Mouse (Mus musculus) liver, embryonic 13.5 days (tissue): ENCODE measurements around the gene Ube4a. TPM values are rescaled to one million over a fixed set of nuclear protein-coding genes. Genes with fewer than 3 reads are reported as not detected.

ENCODE experiments used
- ATAC-seq: fragments of 200-750 bp; cut with Nextera tagmentation; 2 replicates; pipeline ENCODE4 v1.8.0; 2017; ENCODE audit warnings: low read depth, mild to moderate bottlenecking, moderate number of reproducible peaks, moderate library complexity
- DNase-seq: peaks from one replicate; pipeline ENCODE4 v3.0.0; 2022
- H3K27ac ChIP-seq: fragments of 300-500 bp; sonication (generic); 2 replicates; pipeline ENCODE4 v1.5.1; 2015; ENCODE audit warnings: moderate library complexity, mild to moderate bottlenecking, inconsistent platforms
- H3K27me3 ChIP-seq: fragments of 300-500 bp; sonication (generic); 2 replicates; pipeline ENCODE4 v1.6.1; 2015; ENCODE audit warnings: mild to moderate bottlenecking, inconsistent platforms
- H3K36me3 ChIP-seq: fragments of 300-500 bp; sonication (generic); 2 replicates; pipeline ENCODE4 v1.6.1; 2015; ENCODE audit warnings: mild to moderate bottlenecking, inconsistent platforms
- H3K4me1 ChIP-seq: fragments of 300-500 bp; sonication (generic); replicated peaks from 2 replicates; pipeline ENCODE4 v1.6.1; 2015; ENCODE audit warnings: inconsistent platforms
- H3K4me2 ChIP-seq: fragments of 300-500 bp; sonication (generic); 2 replicates; pipeline ENCODE4 v1.6.1; 2015; ENCODE audit warnings: inconsistent platforms, mild to moderate bottlenecking, moderate library complexity
- H3K4me3 ChIP-seq: fragments of 300-500 bp; sonication (generic); replicated peaks from 2 replicates; pipeline ENCODE4 v1.5.1; 2015; ENCODE audit warnings: mild to moderate bottlenecking, inconsistent platforms
- H3K9ac ChIP-seq: fragments of 300-500 bp; sonication (generic); 2 replicates; pipeline ENCODE4 v1.6.1; 2015; ENCODE audit warnings: mild to moderate bottlenecking, inconsistent platforms
- H3K9me3 ChIP-seq: fragments of 300-500 bp; sonication (generic); replicated peaks from 2 replicates; pipeline ENCODE4 v1.6.1; 2016; ENCODE audit warnings: inconsistent platforms
- WGBS: fragments of 180-500 bp; shearing (Covaris S2); methylation state at CpG from one replicate; pipeline ENCODE4 v1.1.7; 2015; ENCODE audit not compliant: insufficient replicate concordance; 5-methylcytosine and 5-hydroxymethylcytosine counted together
- polyA plus RNA-seq: library from polyadenylated mRNA; unstranded; fragments of >200 nt; fragmentation: Nextera tagmentation; extraction: Ambion mirVana; gene quantifications from 2 replicates; pipeline ENCODE4 v1.2.1, GENCODE M21; 2015

The Ube4a gene
- polyA plus RNA-seq, 1 experiment from 2014 or later = 10.5 TPM

GRCm38 (mm10) chr9:44880309-44881081, 84.9 kb downstream of the Ube4a start:
- Histone ChIP-seq H3K4me2 (peak overlapping the region; percentile 99), H3K36me3 (peaks cover 13% of the 10 kb centered on the region), H3K9ac (peak overlapping the region; percentile 93), H3K27ac (peak overlapping the region; percentile 88), H3K4me1 (peaks cover 61% of the 10 kb centered on the region), H3K4me3 (peak overlapping the region; percentile 97), H3K9me3 (no peaks in the 10 kb centered on the region), H3K27me3 (peaks cover 11% of the 10 kb centered on the region)
- ATAC-seq (peak; percentile 41), DNase-seq (peak; percentile 3)
- under 1% methylated on average over 43 of the region's 44 CpGs for WGBS

GRCm38 (mm10) chr9:44879694-44880271, 85.6 kb downstream of the Ube4a start:
- DNase-seq = peak; percentile 18
- no peak for ATAC-seq

GRCm38 (mm10) chr9:44878776-44879500, 86.5 kb downstream of the Ube4a start:
- 12% methylated on average over 9 of the region's 9 CpGs for WGBS
- Histone ChIP-seq H3K27me3 (peaks cover 8% of the 10 kb centered on the region), H3K4me3 (peak overlapping the region; percentile 97), H3K36me3 (peaks cover 13% of the 10 kb centered on the region), H3K9ac (peak overlapping the region; percentile 93), H3K27ac (peak overlapping the region; percentile 88), H3K4me2 (peak overlapping the region; percentile 99), H3K4me1 (peaks cover 70% of the 10 kb centered on the region), H3K9me3 (no peaks in the 10 kb centered on the region)
- ATAC-seq = no peak
- no peak for DNase-seq

More at GRCm38 (mm10) chr9:44879694-44880271, 85.6 kb downstream of the Ube4a start:
- Histone ChIP-seq H3K4me1 (peaks cover 62% of the 10 kb centered on the region), H3K36me3 (peaks cover 13% of the 10 kb centered on the region), H3K4me3 (peak overlapping the region; percentile 97), H3K9ac (peak overlapping the region; percentile 93), H3K27ac (peak overlapping the region; percentile 88), H3K4me2 (peak overlapping the region; percentile 99), H3K27me3 (peaks cover 8% of the 10 kb centered on the region), H3K9me3 (no peaks in the 10 kb centered on the region)
- under 1% methylated on average over 13 of the region's 13 CpGs for WGBS

- Histone ChIP-seq H3K4me2 (no peak overlapping the region), H3K27ac (no peak overlapping the region), H3K9me3 (no peaks in the 10 kb centered on the region), H3K4me1 (peaks cover 68% of the 10 kb centered on the region), H3K36me3 (peaks cover 13% of the 10 kb centered on the region), H3K9ac (no peak overlapping the region), H3K27me3 (0 out of 2 replicates have a peak, but pooled peaks cover 2% of the 10 kb centered on the region), H3K4me3 (no peak overlapping the region)
- ATAC-seq (no peak), DNase-seq (no peak)
- 88% methylated on average over 7 of the region's 7 CpGs for WGBS
Measured at GRCm38 (mm10) chr9:44877686-44878085, 87.7 kb downstream of the Ube4a start.

GRCm38 (mm10) chr9:44875476-44875875, 89.9 kb downstream of the Ube4a start:
- no peak overlapping the region for H3K4me2 ChIP-seq
- H3K9ac ChIP-seq = no peak overlapping the region
- no peaks in the 10 kb centered on the region for H3K9me3 ChIP-seq
- DNase-seq = no peak
- no peak overlapping the region for H3K27ac ChIP-seq
- peaks cover 15% of the 10 kb centered on the region for H3K36me3 ChIP-seq
- 82% methylated on average over 7 of the region's 7 CpGs for WGBS
- ATAC-seq = no peak
- peaks cover 67% of the 10 kb centered on the region for H3K4me1 ChIP-seq
- H3K27me3 ChIP-seq = no peaks in the 10 kb centered on the region
- H3K4me3 ChIP-seq = no peak overlapping the region

- no peaks in the 10 kb centered on the region for H3K27me3 ChIP-seq
- ATAC-seq (no peak), DNase-seq (no peak)
- no peak overlapping the region for H3K4me3 ChIP-seq
- H3K27ac ChIP-seq = no peak overlapping the region
- no peak overlapping the region for H3K4me2 ChIP-seq
- H3K4me1 ChIP-seq = peaks cover 67% of the 10 kb centered on the region
- H3K9ac ChIP-seq = no peak overlapping the region
- H3K9me3 ChIP-seq = no peaks in the 10 kb centered on the region
- peaks cover 16% of the 10 kb centered on the region for H3K36me3 ChIP-seq
Measured at GRCm38 (mm10) chr9:44874198-44874597, 91.2 kb downstream of the Ube4a start.

GRCm38 (mm10) chr9:44873665-44874064, 91.7 kb downstream of the Ube4a start:
- no peaks in the 10 kb centered on the region for H3K9me3 ChIP-seq
- H3K4me1 ChIP-seq = peaks cover 65% of the 10 kb centered on the region
- no peak overlapping the region for H3K9ac ChIP-seq
- H3K36me3 ChIP-seq = peaks cover 16% of the 10 kb centered on the region
- no peak overlapping the region for H3K4me3 ChIP-seq
- DNase-seq (no peak), ATAC-seq (no peak)
- H3K27me3 ChIP-seq = no peaks in the 10 kb centered on the region
- H3K27ac ChIP-seq = no peak overlapping the region
- 66% methylated on average over 5 of the region's 5 CpGs for WGBS
- H3K4me2 ChIP-seq = no peak overlapping the region

Other genes with a start within 250 kb of the Ube4a start
- gene Phldb1, start 230.4 kb downstream of the Ube4a start, polyA plus RNA-seq = 2.1 and 3.2 TPM in 2 replicates
- gene Arcn1, start 197.8 kb downstream of the Ube4a start, polyA plus RNA-seq = 87.3 and 113 TPM in 2 replicates
- gene Ift46, start 197.7 kb downstream of the Ube4a start, polyA plus RNA-seq = 21.7 and 22.4 TPM in 2 replicates
- gene Tmem25, start 166.3 kb downstream of the Ube4a start, polyA plus RNA-seq = 1.3 TPM in 2 replicates
- 31.8 and 33.9 TPM in 2 replicates for gene Ttc36, start 162.5 kb downstream of the Ube4a start, polyA plus RNA-seq
- gene Kmt2a, start 84.3 kb downstream of the Ube4a start, polyA plus RNA-seq = 3.8 and 4.0 TPM in 2 replicates
- gene Atp5l, start 44.9 kb downstream of the Ube4a start, polyA plus RNA-seq = 546 and 569 TPM in 2 replicates
- 0.18 and 0.27 TPM in 2 replicates for gene Cd3g, start 14.8 kb upstream of the Ube4a start, polyA plus RNA-seq
- gene Cd3d, start 16.2 kb upstream of the Ube4a start, polyA plus RNA-seq = not detected in 2 replicates
- gene Cd3e, start 44.0 kb upstream of the Ube4a start, polyA plus RNA-seq = not detected in 2 replicates
- 3.6 and 6.1 TPM in 2 replicates for gene Mpzl2, start 74.2 kb upstream of the Ube4a start, polyA plus RNA-seq
- gene Mpzl3, start 89.6 kb upstream of the Ube4a start, polyA plus RNA-seq = 0.83 TPM in 2 replicates
- 0.16 TPM in 2 replicates for gene Jaml, start 113.6 kb upstream of the Ube4a start, polyA plus RNA-seq
- gene Scn2b, start 152.2 kb upstream of the Ube4a start, polyA plus RNA-seq = 0.38 and 0.45 TPM in 2 replicates
- gene Scn4b, start 172.8 kb upstream of the Ube4a start, polyA plus RNA-seq = 0.09 TPM in 2 replicates
- 0.08 and 0.09 TPM in 2 replicates for gene BC049352, start 216.4 kb upstream of the Ube4a start, polyA plus RNA-seq
- gene Tmprss4, start 238.5 kb upstream of the Ube4a start, polyA plus RNA-seq = 0.06 and 0.10 TPM in 2 replicates